Mouse (Mus musculus) kidney, adult 2 months (tissue): ENCODE measurements around the gene Zfp329.

ENCODE experiments used
- CTCF ChIP-seq: fragments of 200-500 bp; conservative IDR thresholded peaks from 2 replicates; pipeline ENCODE4 v1.5.1; 2011; ENCODE audit warnings: low read depth, mild to moderate bottlenecking, control low read depth, low read length, moderate library complexity, mixed read lengths; ENCODE audit not compliant: insufficient read depth, insufficient read length
- POLR2A ChIP-seq: fragments of 200-500 bp; IDR thresholded peaks from one replicate; pipeline ENCODE4 v1.6.1; 2011; ENCODE audit warnings: low read depth, low read length, control low read depth

DNA sequence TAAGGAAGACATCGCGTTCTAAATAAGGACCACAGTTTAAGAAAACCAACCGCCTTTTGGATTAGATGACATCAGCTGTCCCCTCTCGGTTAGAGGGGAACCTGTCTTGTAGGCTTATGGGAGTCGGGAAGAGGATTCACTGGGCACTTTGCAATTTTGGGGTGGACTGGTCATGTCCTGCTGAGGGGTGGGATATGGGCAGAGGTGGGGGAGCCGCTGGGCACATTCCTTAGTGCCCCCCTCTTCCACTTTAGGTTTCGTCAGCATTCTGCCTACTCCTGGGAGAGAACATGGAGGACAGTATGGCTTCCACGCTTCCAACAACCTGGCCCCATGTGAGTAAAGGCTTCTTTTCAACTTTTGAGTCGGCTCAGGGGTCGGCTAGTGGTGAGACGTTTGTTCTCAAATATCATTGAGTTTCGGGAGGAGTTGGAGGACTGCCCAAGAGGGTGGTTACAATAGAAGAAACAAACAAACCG is 16.6 kb upstream of the Zfp329 start:
- no peak for TF ChIP-seq POLR2A
- TF ChIP-seq CTCF, result no peak
